In the genomic region with DNA sequence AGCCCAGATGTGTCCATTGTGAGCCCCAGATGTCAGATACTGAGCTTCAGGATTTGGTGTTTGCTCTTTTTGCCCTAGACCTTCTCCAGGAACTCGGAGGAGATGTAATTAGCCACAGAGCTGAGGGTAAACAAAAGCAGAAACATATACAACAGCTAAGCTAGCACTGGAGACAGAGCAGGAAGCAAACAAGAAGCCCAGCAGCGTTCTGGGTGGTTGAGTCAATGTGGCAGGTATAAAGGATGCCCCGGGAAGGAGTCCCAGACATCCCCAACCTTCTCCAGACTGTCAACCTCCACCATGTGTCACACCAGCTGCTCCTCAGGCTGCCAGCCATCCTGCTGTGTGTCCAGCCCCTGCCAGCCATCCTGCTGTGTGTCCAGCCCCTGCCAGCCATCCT, we compare ENCODE assay signal across 25 mouse cellular contexts. TPM values are rescaled to one million over a fixed set of nuclear protein-coding genes. Genes with fewer than 3 reads are reported as not detected.
DNase-seq lines count a peak whose midpoint lies in the region; ATAC-seq lines count a peak whose summit lies in the region.
"Had no signal": no experiment of that assay in that cellular context is flagged by ENCODE, and none has a peak within 500 bp of the region (broad histone marks: within the 10 kb centered on the region; RNA-seq: fewer than 3 reads in every experiment).

A gene (plus strand): TSS at position 301 of the 400 bp plus-strand sequence.

- H3K4me1 ChIP-seq in neural tube, embryonic 15.5 days = no peaks in the 10 kb centered on the region
- H3K4me1 ChIP-seq: embryonic facial prominence, embryonic 13.5 days; embryonic facial prominence, embryonic 15.5 days; forebrain, embryonic 12.5 days had no signal

- no peak for ATAC-seq in neural tube, embryonic 15.5 days (ENCODE audit: low FRiP score)
- ATAC-seq: forebrain, embryonic 14.5 days; forebrain, embryonic 16.5 days had no signal

- H3K9ac ChIP-seq in neural tube, embryonic 15.5 days (replicated peaks) = no peak within 1 kb of the TSS
- H3K9ac ChIP-seq: embryonic facial prominence, embryonic 13.5 days; embryonic facial prominence, embryonic 15.5 days; forebrain, embryonic 12.5 days had no signal

- H3K36me3 ChIP-seq in neural tube, embryonic 15.5 days = no peaks in the 10 kb centered on the region
- H3K36me3 ChIP-seq: embryonic facial prominence, embryonic 13.5 days; embryonic facial prominence, embryonic 15.5 days; forebrain, embryonic 10.5 days; forebrain, embryonic 12.5 days had no signal

- H3K4me2 ChIP-seq in neural tube, embryonic 15.5 days = no peak within 1 kb of the TSS
- H3K4me2 ChIP-seq: embryonic facial prominence, embryonic 13.5 days; embryonic facial prominence, embryonic 15.5 days; forebrain, embryonic 12.5 days had no signal

- no peak within 1 kb of the TSS for H3K27ac ChIP-seq in neural tube, embryonic 15.5 days (replicated peaks)
- H3K27ac ChIP-seq: embryonic facial prominence, embryonic 13.5 days; embryonic facial prominence, embryonic 15.5 days; forebrain, embryonic 10.5 days; forebrain, embryonic 12.5 days had no signal

- H3K4me3 ChIP-seq in neural tube, embryonic 15.5 days (replicated peaks) = no peak within 1 kb of the TSS
- H3K4me3 ChIP-seq: embryonic facial prominence, embryonic 13.5 days; embryonic facial prominence, embryonic 15.5 days; erythroblast, embryonic 14.5 days; forebrain, embryonic 10.5 days; forebrain, embryonic 12.5 days had no signal

- 51% methylated on average over 3 of the region's 3 CpGs for WGBS in neural tube, embryonic 15.5 days

- no peaks in the 10 kb centered on the region for H3K9me3 ChIP-seq in neural tube, embryonic 15.5 days (replicated peaks)
- H3K9me3 ChIP-seq: embryonic facial prominence, embryonic 13.5 days; embryonic facial prominence, embryonic 15.5 days; forebrain, embryonic 10.5 days; forebrain, embryonic 12.5 days had no signal

- H3K27me3 ChIP-seq in neural tube, embryonic 15.5 days (replicated peaks) = no peaks in the 10 kb centered on the region
- H3K27me3 ChIP-seq: embryonic facial prominence, embryonic 13.5 days; embryonic facial prominence, embryonic 15.5 days; forebrain, embryonic 12.5 days had no signal

- DNase-seq in cerebellum, adult 11-12 months = peak; percentile 6
- DNase-seq in cerebellum, adult 8-10 months = no peak
- DNase-seq in cerebellum, adult 9-10 months = peak; percentile 6
- peak; percentile 10 to 28 for DNase-seq in cerebellum, postnatal 14 days
- no peak for DNase-seq in kidney, postnatal 25 days
- DNase-seq in gastrocnemius, postnatal 10 days = no peak
- DNase-seq: adrenal gland, adult 2 months; adrenal gland, postnatal 10 days; adrenal gland, postnatal 25 days; embryo, embryonic 11 days had no signal

RNA-seq across cellular contexts. Expression of the gene that starts here (rescaled TPM):
- not detected in 2 replicates for polyA plus RNA-seq in neural tube, embryonic 15.5 days (2015; fragmentation: Nextera tagmentation; extraction: Ambion mirVana)
- total RNA-seq in gastrocnemius, postnatal 10 days (2021) = not detected
- total RNA-seq: adrenal gland, adult 2 months; adrenal gland, postnatal 10 days; adrenal gland, postnatal 25 days; common myeloid progenitor, adult 5-6 weeks; ES-E14; gastrocnemius, adult 18-20 months; MEL had no signal
- polyA plus RNA-seq: adrenal gland, adult 2 months; C2C12; embryonic facial prominence, embryonic 11.5 days; embryonic facial prominence, embryonic 13.5 days; erythroblast, embryonic 14.5 days; forebrain, embryonic 10.5 days; forebrain, embryonic 12.5 days; forebrain, embryonic 14.5 days; forebrain, embryonic 16.5 days; frontal cortex, adult 2 months had no signal

Comparison
In these comparisons a context has a peak if more than half of its experiments do, and no peak if none do; other contexts are left out.
1. DNase-seq: peak in cerebellum, adult 11-12 months (single experiment), cerebellum, adult 9-10 months (single experiment) and cerebellum, postnatal 14 days (2 of 2); none in cerebellum, adult 8-10 months (single experiment), kidney, postnatal 25 days (0 of 2) and gastrocnemius, postnatal 10 days (single experiment).